Mouse (Mus musculus): ENCODE measurements at regions not wholly inside any gene's neighbourhood (a gene's known extent, or its start where the extent isn't known, plus 50 kb on each side); places are given as distances from the start of the nearest gene placed in this dataset.
A peak's percentile ranks its signal among the peaks of the same experiment; 100 is the strongest.

- H3K4me1 ChIP-seq (ENCODE audit: control insufficient read depth, insufficient read depth, low read length) = no peaks in the 10 kb centered on the region
- H3K4me2 ChIP-seq (ENCODE audit: low read length) = no peak overlapping the region
- H3K9ac ChIP-seq (replicated peaks; ENCODE audit: low read length) = no peak overlapping the region
- H3K4me3 ChIP-seq (replicated peaks; ENCODE audit: low read depth, low read length) = no peak overlapping the region
- DNase-seq = peak; percentile 24
- H3K9me3 ChIP-seq (ENCODE audit: control insufficient read depth, low read length) = no peaks in the 10 kb centered on the region
- ATAC-seq (ENCODE audit: low FRiP score, low TSS enrichment) = no peak
- H3K27ac ChIP-seq (replicated peaks; ENCODE audit: low read depth, low read length) = 0 out of 2 replicates have a peak overlapping the region, but pooled peaks have one; percentile 13
- WGBS = 54% methylated on average over 4 of the region's 4 CpGs
- no peaks in the 10 kb centered on the region for H3K36me3 ChIP-seq (ENCODE audit: control insufficient read depth, insufficient read depth, low read length)
- H3K27me3 ChIP-seq (ENCODE audit: control insufficient read depth, insufficient read depth, low read length) = no peaks in the 10 kb centered on the region
Observed at GRCm38 (mm10) chrX:167104247-167104621, 104.9 kb downstream of the Tmsb4x start.

- ATAC-seq (ENCODE audit: low FRiP score, low TSS enrichment) = no peak
- H3K4me3 ChIP-seq (replicated peaks; ENCODE audit: low read depth, low read length) = no peak overlapping the region
- DNase-seq = peak; percentile 36
- H3K4me1 ChIP-seq (ENCODE audit: control insufficient read depth, insufficient read depth, low read length) = no peaks in the 10 kb centered on the region
- H3K9ac ChIP-seq (replicated peaks; ENCODE audit: low read length) = no peak overlapping the region
- no peaks in the 10 kb centered on the region for H3K36me3 ChIP-seq (ENCODE audit: control insufficient read depth, insufficient read depth, low read length)
- no peak overlapping the region for H3K4me2 ChIP-seq (ENCODE audit: low read length)
- 0 out of 2 replicates have a peak overlapping the region, but pooled peaks have one; percentile 13 for H3K27ac ChIP-seq (replicated peaks; ENCODE audit: low read depth, low read length)
- no peaks in the 10 kb centered on the region; the same call in 1 of the 2 replicates for H3K27me3 ChIP-seq (ENCODE audit: control insufficient read depth, insufficient read depth, low read length)
- H3K9me3 ChIP-seq (ENCODE audit: control insufficient read depth, low read length) = no peaks in the 10 kb centered on the region
- 36% methylated on average over 12 of the region's 12 CpGs for WGBS
Observed at GRCm38 (mm10) chrX:167103501-167104246, 105.4 kb downstream of the Tmsb4x start.

- no peaks in the 10 kb centered on the region for H3K4me1 ChIP-seq (ENCODE audit: control insufficient read depth, insufficient read depth, low read length)
- no peak overlapping the region for H3K9ac ChIP-seq (replicated peaks; ENCODE audit: low read length)
- no peak overlapping the region for H3K27ac ChIP-seq (replicated peaks; ENCODE audit: low read depth, low read length)
- H3K36me3 ChIP-seq (ENCODE audit: control insufficient read depth, insufficient read depth, low read length) = no peaks in the 10 kb centered on the region
- H3K4me2 ChIP-seq (ENCODE audit: low read length) = no peak overlapping the region
- WGBS = 71% methylated on average over 2 of the region's 2 CpGs
- no peak overlapping the region for H3K4me3 ChIP-seq (replicated peaks; ENCODE audit: low read depth, low read length)
- no peaks in the 10 kb centered on the region; the same call in 1 of the 2 replicates for H3K27me3 ChIP-seq (ENCODE audit: control insufficient read depth, insufficient read depth, low read length)
- H3K9me3 ChIP-seq (ENCODE audit: control insufficient read depth, low read length) = no peaks in the 10 kb centered on the region
- no peak for DNase-seq
- ATAC-seq (ENCODE audit: low FRiP score, low TSS enrichment) = no peak
Observed at GRCm38 (mm10) chrX:167101929-167102328, 107.2 kb downstream of the Tmsb4x start.

- no peak overlapping the region for H3K4me2 ChIP-seq (ENCODE audit: low read length)
- no peak overlapping the region for H3K4me3 ChIP-seq (replicated peaks; ENCODE audit: low read depth, low read length)
- ATAC-seq (ENCODE audit: low FRiP score, low TSS enrichment) (no peak), DNase-seq (no peak)
- no peak overlapping the region for H3K27ac ChIP-seq (replicated peaks; ENCODE audit: low read depth, low read length)
- no peak overlapping the region for H3K9ac ChIP-seq (replicated peaks; ENCODE audit: low read length)
- no peaks in the 10 kb centered on the region for H3K4me1 ChIP-seq (ENCODE audit: control insufficient read depth, insufficient read depth, low read length)
- H3K27me3 ChIP-seq (ENCODE audit: control insufficient read depth, insufficient read depth, low read length) = no peaks in the 10 kb centered on the region; the same call in 1 of the 2 replicates
- H3K9me3 ChIP-seq (ENCODE audit: control insufficient read depth, low read length) = no peaks in the 10 kb centered on the region
- WGBS = 54% methylated on average over 6 of the region's 6 CpGs
- no peaks in the 10 kb centered on the region for H3K36me3 ChIP-seq (ENCODE audit: control insufficient read depth, insufficient read depth, low read length)
Observed at GRCm38 (mm10) chrX:167099411-167099810, 109.7 kb downstream of the Tmsb4x start.

GRCm38 (mm10) chrX:167098914-167099313, 110.2 kb downstream of the Tmsb4x start:
- no peak for ATAC-seq (ENCODE audit: low FRiP score, low TSS enrichment)
- no peaks in the 10 kb centered on the region; the same call in 1 of the 2 replicates for H3K27me3 ChIP-seq (ENCODE audit: control insufficient read depth, insufficient read depth, low read length)
- 79% methylated on average over 3 of the region's 3 CpGs for WGBS

GRCm38 (mm10) chrX:167091841-167092240, 117.3 kb downstream of the Tmsb4x start:
- ATAC-seq (ENCODE audit: low FRiP score, low TSS enrichment) (no peak), DNase-seq (no peak)
- no peak overlapping the region for H3K27ac ChIP-seq (replicated peaks; ENCODE audit: low read depth, low read length)
- WGBS = 76% methylated on average over 1 of the region's 1 CpGs
- H3K4me2 ChIP-seq (ENCODE audit: low read length) = no peak overlapping the region
- H3K9ac ChIP-seq (replicated peaks; ENCODE audit: low read length) = no peak overlapping the region
- no peaks in the 10 kb centered on the region for H3K9me3 ChIP-seq (ENCODE audit: control insufficient read depth, low read length)
- no peaks in the 10 kb centered on the region for H3K4me1 ChIP-seq (ENCODE audit: control insufficient read depth, insufficient read depth, low read length)
- no peaks in the 10 kb centered on the region for H3K27me3 ChIP-seq (ENCODE audit: control insufficient read depth, insufficient read depth, low read length)
- H3K36me3 ChIP-seq (ENCODE audit: control insufficient read depth, insufficient read depth, low read length) = no peaks in the 10 kb centered on the region
- no peak overlapping the region for H3K4me3 ChIP-seq (replicated peaks; ENCODE audit: low read depth, low read length)

More at GRCm38 (mm10) chrX:167098914-167099313, 110.2 kb downstream of the Tmsb4x start:
- H3K27ac ChIP-seq (replicated peaks; ENCODE audit: low read depth, low read length) = no peak overlapping the region
- no peak overlapping the region for H3K4me3 ChIP-seq (replicated peaks; ENCODE audit: low read depth, low read length)
- no peaks in the 10 kb centered on the region for H3K9me3 ChIP-seq (ENCODE audit: control insufficient read depth, low read length)
- H3K36me3 ChIP-seq (ENCODE audit: control insufficient read depth, insufficient read depth, low read length) = no peaks in the 10 kb centered on the region
- no peak overlapping the region for H3K4me2 ChIP-seq (ENCODE audit: low read length)
- no peak overlapping the region for H3K9ac ChIP-seq (replicated peaks; ENCODE audit: low read length)
- H3K4me1 ChIP-seq (ENCODE audit: control insufficient read depth, insufficient read depth, low read length) = no peaks in the 10 kb centered on the region
- DNase-seq = no peak

- ATAC-seq (ENCODE audit: low FRiP score, low TSS enrichment) (no peak), DNase-seq (no peak)
- Histone ChIP-seq H3K4me2 (ENCODE audit: low read length) (no peak overlapping the region), H3K4me1 (ENCODE audit: control insufficient read depth, insufficient read depth, low read length) (no peaks in the 10 kb centered on the region), H3K27ac (replicated peaks; ENCODE audit: low read depth, low read length) (no peak overlapping the region), H3K9ac (replicated peaks; ENCODE audit: low read length) (no peak overlapping the region), H3K27me3 (ENCODE audit: control insufficient read depth, insufficient read depth, low read length) (no peaks in the 10 kb centered on the region), H3K4me3 (replicated peaks; ENCODE audit: low read depth, low read length) (no peak overlapping the region), H3K36me3 (ENCODE audit: control insufficient read depth, insufficient read depth, low read length) (no peaks in the 10 kb centered on the region), H3K9me3 (ENCODE audit: control insufficient read depth, low read length) (no peaks in the 10 kb centered on the region)
- 61% methylated on average over 3 of the region's 3 CpGs for WGBS
Observed at GRCm38 (mm10) chrX:167088930-167089329, 120.2 kb downstream of the Tmsb4x start.

- H3K36me3 ChIP-seq (ENCODE audit: control insufficient read depth, insufficient read depth, low read length) = no peaks in the 10 kb centered on the region
- 26% methylated on average over 2 of the region's 2 CpGs for WGBS
- no peaks in the 10 kb centered on the region for H3K27me3 ChIP-seq (ENCODE audit: control insufficient read depth, insufficient read depth, low read length)
- H3K9ac ChIP-seq (replicated peaks; ENCODE audit: low read length) = no peak overlapping the region
- no peaks in the 10 kb centered on the region for H3K4me1 ChIP-seq (ENCODE audit: control insufficient read depth, insufficient read depth, low read length)
- DNase-seq (no peak), ATAC-seq (ENCODE audit: low FRiP score, low TSS enrichment) (no peak)
- H3K4me3 ChIP-seq (replicated peaks; ENCODE audit: low read depth, low read length) = no peak overlapping the region
- no peak overlapping the region for H3K27ac ChIP-seq (replicated peaks; ENCODE audit: low read depth, low read length)
- no peaks in the 10 kb centered on the region for H3K9me3 ChIP-seq (ENCODE audit: control insufficient read depth, low read length)
- H3K4me2 ChIP-seq (ENCODE audit: low read length) = no peak overlapping the region
Observed at GRCm38 (mm10) chrX:167088438-167088837, 120.7 kb downstream of the Tmsb4x start.

- no peaks in the 10 kb centered on the region for H3K36me3 ChIP-seq (ENCODE audit: control insufficient read depth, insufficient read depth, low read length)
- DNase-seq (no peak), ATAC-seq (ENCODE audit: low FRiP score, low TSS enrichment) (no peak)
- 45% methylated on average over 3 of the region's 3 CpGs for WGBS
- no peaks in the 10 kb centered on the region for H3K9me3 ChIP-seq (ENCODE audit: control insufficient read depth, low read length)
- H3K4me2 ChIP-seq (ENCODE audit: low read length) = no peak overlapping the region
- H3K9ac ChIP-seq (replicated peaks; ENCODE audit: low read length) = no peak overlapping the region
- H3K27me3 ChIP-seq (ENCODE audit: control insufficient read depth, insufficient read depth, low read length) = 0 out of 2 replicates have a peak, but pooled peaks cover 4% of the 10 kb centered on the region
- H3K4me1 ChIP-seq (ENCODE audit: control insufficient read depth, insufficient read depth, low read length) = no peaks in the 10 kb centered on the region
- H3K4me3 ChIP-seq (replicated peaks; ENCODE audit: low read depth, low read length) = no peak overlapping the region
- no peak overlapping the region for H3K27ac ChIP-seq (replicated peaks; ENCODE audit: low read depth, low read length)
Observed at GRCm38 (mm10) chrX:167080821-167081220, 128.3 kb downstream of the Tmsb4x start.
